Mouse (Mus musculus) ovary, postnatal 14 days (tissue): Measurements from ENCODE around the gene Brd3.
"Not testable (repeated sequence)": the region's sequence is repeated elsewhere in the genome, so short reads cannot be mapped to it uniquely, and the experiment has no call there.

ENCODE experiments used
- DNase-seq: peaks from one replicate; pipeline ENCODE4 v3.0.0; 2022; ENCODE audit warnings: low spot score

The Brd3 gene

GRCm38 (mm10) chr2:27507562-27507961 lies at the start of gene Brd3:
Gene Brd3, minus strand, starts transcription at chr2:27507662.
- no peak for DNase-seq

DNA sequence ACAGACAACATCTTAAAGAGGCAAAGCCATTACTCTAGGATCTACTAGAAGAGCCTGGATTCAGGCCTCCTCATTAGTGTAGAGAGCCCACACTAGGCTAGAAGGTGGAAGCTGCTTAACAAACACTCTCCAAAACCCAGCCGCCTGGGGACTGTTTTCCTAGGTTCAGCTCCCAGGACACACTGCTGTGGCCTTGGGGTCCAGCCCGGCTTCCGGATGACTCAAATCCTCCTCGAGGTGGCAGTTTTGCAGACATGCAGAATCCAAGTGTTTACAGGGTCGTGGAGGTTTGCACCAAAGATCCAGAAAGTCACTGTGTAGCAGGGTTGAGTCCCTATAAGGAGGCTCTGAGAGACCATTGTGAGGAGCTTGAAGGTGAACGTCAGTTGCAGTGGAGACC lies 49.5 kb upstream of the Brd3 start:
- DNase-seq, result no peak

DNA sequence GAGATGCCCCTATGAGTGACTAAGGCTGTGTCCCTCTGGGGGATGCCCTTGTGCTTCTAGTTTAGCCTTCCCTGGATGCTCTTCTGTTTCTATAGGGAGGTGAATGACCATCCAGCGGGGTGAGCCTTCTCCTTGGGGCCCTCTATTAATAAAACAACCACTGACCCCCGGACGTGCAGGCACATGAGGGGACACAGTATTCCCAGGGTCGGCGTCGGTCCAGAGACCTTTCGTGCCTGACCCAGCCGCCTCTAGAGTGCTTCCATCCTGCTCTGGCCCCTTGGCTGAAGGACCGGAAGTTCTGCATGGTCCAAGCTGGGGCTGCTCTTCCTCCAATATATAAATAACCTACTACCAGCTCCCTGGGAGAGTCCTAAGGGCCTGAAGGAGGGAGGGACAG lies 46.8 kb upstream of the Brd3 start:
- DNase-seq, result no peak

- DNase-seq, result peak; percentile 74
Measured at GRCm38 (mm10) chr2:27552620-27553287, 45.3 kb upstream of the Brd3 start.

DNA sequence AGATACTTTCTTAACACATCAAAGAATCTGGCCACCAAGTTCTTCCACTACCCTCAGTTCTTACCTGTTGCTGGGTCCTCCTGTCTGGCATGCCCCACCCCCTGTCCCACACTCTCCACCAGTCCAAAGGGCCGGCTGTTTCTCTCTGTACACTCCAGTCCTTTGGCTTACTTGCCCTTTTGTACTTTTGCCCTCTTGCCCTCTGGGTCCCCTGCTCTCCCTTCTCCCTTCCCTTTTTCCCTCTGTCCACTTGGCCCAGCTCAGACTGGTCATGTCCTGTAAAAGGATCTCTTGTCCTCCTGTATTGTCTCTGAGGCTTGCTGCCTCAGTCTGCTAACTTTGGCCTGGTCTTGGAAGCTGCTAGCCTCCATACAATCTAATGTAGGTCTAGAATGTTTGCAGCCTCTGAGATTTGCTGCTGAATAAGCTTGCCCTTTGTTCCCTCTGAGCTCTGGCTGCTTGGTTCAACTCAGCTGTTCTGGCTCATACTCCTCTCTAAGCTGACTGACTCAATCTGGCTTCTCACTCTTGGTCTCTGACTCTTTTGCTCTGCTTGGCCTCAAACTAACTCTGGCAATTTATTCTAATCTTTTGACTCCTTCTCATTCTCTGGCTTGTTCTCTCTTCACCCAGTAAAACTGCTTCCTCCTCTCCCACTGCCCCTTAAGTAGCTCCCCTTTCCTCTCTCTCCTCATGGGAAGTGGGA lies 41.4 kb upstream of the Brd3 start:
- no peak for DNase-seq

GRCm38 (mm10) chr2:27547986-27548385 lies 40.5 kb upstream of the Brd3 start:
- DNase-seq, result no peak

GRCm38 (mm10) chr2:27547326-27547725 lies 39.9 kb upstream of the Brd3 start:
- DNase-seq, result no peak

DNA sequence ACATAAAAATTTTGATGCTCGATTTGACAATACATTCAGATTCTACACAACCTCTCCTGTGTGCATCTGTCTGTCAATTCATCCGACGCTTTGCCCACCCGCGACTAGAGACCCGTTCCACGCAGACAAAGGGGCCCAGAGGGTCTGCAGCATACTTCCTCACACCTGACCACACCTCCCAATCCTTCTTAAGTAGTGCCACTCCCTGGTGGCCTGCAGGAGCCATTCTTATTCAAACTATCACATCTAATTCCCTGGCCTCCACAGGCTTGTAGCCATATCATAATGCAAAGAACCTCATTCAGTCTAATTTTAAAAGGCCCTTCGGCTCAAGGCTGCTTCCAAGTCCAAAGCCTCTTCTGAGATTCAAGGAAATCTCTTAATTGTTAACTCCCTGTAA lies 38.6 kb upstream of the Brd3 start:
- not testable (repeated sequence) for DNase-seq

DNA sequence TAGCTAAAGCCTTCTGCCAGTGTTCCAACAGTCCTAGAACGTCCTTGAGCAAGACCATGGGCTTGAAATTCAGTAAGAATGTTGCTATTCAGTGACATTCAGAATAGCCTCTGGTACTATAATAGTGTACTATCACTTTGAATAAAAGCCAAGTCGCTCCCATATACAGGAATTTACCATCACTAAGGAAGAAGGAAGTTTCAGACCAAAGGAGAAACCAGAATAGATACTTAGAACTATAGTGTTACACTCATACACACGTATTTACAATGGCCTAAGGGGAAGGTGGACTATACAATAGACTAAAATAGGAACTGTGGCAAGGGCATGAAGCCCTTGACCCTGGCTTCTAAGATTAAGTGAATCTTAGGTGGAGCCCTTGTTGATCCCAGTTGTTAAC lies 38.1 kb upstream of the Brd3 start:
- not testable (repeated sequence) for DNase-seq

DNA sequence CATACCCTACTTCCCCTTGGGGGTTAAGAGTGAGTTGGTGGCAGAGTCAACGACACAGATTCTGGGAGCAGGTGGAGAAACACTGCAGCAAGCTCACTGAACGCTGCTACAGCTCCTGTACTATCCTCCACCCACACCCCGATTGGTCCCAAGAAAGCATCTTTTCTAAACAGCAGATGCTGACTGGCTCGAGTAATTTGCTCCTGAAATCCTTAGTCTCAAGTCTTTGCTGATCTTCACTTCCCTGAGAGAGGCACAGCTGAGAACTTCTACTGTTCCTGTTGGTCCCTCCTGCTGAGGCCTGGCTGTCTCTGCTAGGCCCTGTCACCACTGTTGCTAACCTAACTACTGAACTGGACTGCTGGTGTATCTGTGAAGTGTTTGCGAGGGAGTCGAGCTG lies 37.2 kb upstream of the Brd3 start:
- DNase-seq, result no peak

GRCm38 (mm10) chr2:27541225-27541624 lies 33.8 kb upstream of the Brd3 start:
- DNase-seq, result no peak

- DNase-seq, result no peak
Measured at GRCm38 (mm10) chr2:27540515-27540836, 33.0 kb upstream of the Brd3 start.

- peak; percentile 93 for DNase-seq
Measured at GRCm38 (mm10) chr2:27539772-27540514, 32.5 kb upstream of the Brd3 start.

GRCm38 (mm10) chr2:27539336-27539735 lies 31.9 kb upstream of the Brd3 start:
- DNase-seq, result no peak

GRCm38 (mm10) chr2:27538455-27539330 lies 31.2 kb upstream of the Brd3 start:
- not testable (repeated sequence) for DNase-seq

- DNase-seq, result no peak
Measured at GRCm38 (mm10) chr2:27518283-27518682, 10.8 kb upstream of the Brd3 start.

DNA sequence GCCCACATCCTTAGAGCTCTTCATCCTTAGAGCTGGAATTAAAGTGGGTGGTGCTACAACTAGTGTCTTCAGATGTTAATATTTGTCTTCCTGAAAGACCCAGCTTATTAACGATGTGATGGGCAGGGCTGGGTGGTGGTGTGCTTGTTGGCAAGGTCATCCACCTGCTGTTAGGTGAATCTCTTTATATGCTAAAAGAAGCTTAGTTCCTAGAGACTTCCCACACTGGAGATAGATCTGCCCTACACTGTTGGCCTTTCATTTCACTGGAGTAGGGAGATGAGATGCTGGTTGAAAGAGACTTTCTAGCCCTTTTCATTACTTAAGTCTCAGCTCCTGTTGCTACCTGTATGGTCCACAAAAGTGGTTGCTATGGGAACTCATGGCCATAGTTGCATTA lies 8.8 kb upstream of the Brd3 start:
- DNase-seq, result no peak

DNA sequence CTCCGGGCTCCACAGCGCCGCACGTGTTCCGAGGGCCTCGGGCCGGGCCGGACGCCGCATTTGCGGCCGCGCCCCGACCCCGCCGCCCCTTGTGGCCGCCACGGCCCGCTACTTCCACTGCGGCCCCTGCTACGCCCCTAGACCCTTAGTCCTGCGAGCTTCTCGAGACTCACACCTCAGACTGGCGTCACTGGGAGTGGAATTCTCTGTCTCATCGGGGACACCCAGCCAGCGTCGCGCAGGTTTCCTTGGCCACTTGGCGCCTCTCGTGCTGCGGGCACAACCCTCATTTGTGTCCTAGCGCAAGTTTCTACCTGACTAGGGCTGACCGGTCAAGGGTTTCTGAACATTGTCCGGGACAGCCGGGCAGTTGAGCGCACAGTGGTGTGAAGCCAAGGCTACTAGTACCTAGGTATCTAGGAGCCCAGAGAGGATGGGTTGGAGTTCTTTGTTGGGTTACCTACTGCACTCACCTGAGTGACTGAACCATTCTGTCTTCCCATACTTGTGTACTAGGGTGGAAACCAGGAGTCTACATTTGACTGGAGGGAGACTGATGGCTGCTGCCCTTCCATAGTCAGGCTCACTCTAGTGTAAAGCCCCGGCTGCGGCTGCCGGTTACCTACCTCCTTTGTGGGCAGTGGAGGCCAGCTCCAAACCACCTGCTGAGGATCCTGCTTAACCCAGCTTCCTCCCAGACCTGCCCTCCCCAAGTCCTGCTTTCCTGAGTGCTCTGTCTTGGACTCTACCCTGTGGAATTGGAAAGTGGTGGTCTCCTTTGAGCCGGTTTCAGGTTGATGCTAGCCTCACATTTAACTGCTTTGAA lies 8.1 kb upstream of the Brd3 start:
- DNase-seq, result peak; percentile 11

DNA sequence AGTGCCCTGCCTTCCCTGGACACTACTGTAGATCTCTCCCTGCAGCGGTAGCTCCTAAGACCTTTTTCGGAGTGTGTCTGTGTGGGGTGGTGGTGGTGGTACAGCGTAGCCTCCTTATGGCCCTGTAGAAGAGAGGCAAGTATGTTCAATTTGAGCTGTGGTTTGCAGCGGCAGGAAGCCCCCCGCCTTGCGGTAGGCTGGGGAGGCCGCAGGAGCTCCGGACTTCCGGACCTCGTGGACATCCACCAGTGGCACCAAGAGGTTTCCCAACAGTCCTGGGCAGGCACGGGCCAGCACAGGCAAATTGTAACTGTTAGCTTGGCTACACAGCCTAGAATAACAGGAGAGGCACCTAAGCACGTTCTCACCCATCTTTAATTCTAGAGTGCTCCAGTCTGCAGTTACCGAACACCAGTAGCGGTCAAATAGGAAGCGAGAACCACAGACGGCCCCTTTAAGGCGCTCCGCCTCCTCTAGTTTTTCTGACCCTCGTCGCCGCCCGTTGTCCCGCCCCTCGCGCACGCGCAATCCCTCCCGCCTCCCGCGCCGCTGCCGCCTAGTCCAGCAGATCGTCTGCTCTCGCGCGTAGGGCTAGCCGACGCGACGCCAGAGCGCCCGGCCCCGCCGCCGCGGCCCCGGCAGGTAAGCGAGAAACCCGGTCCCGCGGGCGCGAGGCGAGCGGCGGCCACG lies 7.3 kb upstream of the Brd3 start, which contains the start of gene Wdr5:
Gene Wdr5, plus strand, starts transcription at position 519 of the 690 bp plus-strand sequence.
- DNase-seq, result peak; percentile 99

DNA sequence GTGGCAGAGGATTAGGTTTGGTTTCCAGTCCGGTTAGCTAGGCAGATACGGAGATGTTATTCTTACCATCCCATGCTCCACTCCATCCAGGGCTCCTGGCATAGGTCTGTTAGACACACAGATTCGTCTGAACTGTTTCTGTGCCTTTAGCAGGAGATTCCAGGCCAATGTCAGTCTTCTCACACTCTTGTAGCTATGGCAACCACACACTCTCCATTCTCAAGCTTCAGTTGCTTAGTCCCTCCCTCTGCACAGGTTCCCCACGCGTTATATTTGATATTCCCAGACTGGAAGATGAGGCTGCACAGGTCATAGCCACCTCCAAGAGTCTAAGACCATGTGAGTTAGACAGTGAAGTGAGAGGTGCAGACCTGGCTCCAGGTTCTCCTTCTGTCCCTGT lies 6.4 kb upstream of the Brd3 start:
- DNase-seq, result no peak

DNA sequence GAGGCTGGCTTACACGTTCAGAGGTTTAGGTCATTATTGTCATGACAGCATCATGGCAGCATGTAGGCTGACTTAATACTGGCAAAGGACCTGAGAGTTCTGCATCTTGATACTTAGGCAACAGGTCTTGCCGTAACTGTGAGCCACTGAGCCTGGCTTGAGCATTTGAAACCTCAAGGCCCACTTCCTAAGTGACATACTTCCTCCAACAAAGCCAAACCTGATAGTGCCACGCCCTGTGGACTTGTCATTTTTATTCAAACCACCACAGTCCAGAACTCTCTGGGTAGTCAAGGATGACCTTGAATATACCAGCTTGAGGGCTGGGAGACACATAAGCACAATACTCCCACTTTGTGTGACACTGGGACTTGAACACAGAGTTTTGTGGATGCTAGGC lies 5.4 kb upstream of the Brd3 start:
- no peak for DNase-seq
